In genomic region chr1:136568738-136569194, GRCm38 (mm10) we compare ENCODE assay signal across 30 mouse cellular contexts. TPM values are rescaled to one million over a fixed set of nuclear protein-coding genes. Genes with fewer than 3 reads are reported as not detected.
DNase-seq lines count a peak whose midpoint lies in the region; ATAC-seq and TF ChIP-seq lines count a peak whose summit lies in the region.
"Had no signal": no experiment of that assay in that cellular context is flagged by ENCODE, and none has a peak within 500 bp of the region (broad histone marks: within the 10 kb centered on the region; RNA-seq: fewer than 3 reads in every experiment).

No protein-coding gene starts in this region.

- no peak overlapping the region for H3K4me2 ChIP-seq in lung, postnatal 0 days (replicated peaks; ENCODE audit: low read depth, low read length)
- H3K4me2 ChIP-seq in CH12.LX (ENCODE audit: insufficient read depth, low read depth, poor library complexity, severe bottlenecking), result peak overlapping the region; percentile 17; the same call in 1 of the 2 replicates
- H3K4me2 ChIP-seq: forebrain, embryonic 12.5 days; hindbrain, embryonic 15.5 days; intestine, embryonic 15.5 days; lung, embryonic 14.5 days had no signal

- no peak for DNase-seq in lung, postnatal 0 days (ENCODE audit: low spot score)
- no peak for DNase-seq in lung, adult 18-20 months
- DNase-seq in CH12.LX (ENCODE audit: extremely low read depth), result peak; percentile 83
- DNase-seq in T-cell, adult 2 months (ENCODE audit: low spot score), result peak; percentile 22
- no peak for DNase-seq in urinary bladder, postnatal 25 days (ENCODE audit: low spot score)
- no peak for DNase-seq in ovary, postnatal 14 days (ENCODE audit: low spot score)
- DNase-seq: adrenal gland, postnatal 10 days; cerebellum, adult 11-12 months; cerebellum, postnatal 10 days; forebrain, postnatal 0 days; gastrocnemius, postnatal 14 days; heart, postnatal 14 days; liver; lung, embryonic 14.5 days; retina, postnatal 1 day; right cerebral cortex, postnatal 14 days had no signal

- no peaks in the 10 kb centered on the region for H3K4me1 ChIP-seq in lung, postnatal 0 days (ENCODE audit: insufficient read depth, low read depth, low read length)
- peaks cover 4 to 51% of the 10 kb centered on the region in 2 experiments; a peak in 3 of 4 replicates for H3K4me1 ChIP-seq in CH12.LX (ENCODE audit: control insufficient read depth in 1 of 2, insufficient read depth in 2 of 2)
- H3K4me1 ChIP-seq: intestine, embryonic 15.5 days had no signal

- H3K9ac ChIP-seq in lung, postnatal 0 days (replicated peaks; ENCODE audit: low read depth), result no peak overlapping the region
- H3K9ac ChIP-seq in CH12.LX (ENCODE audit: insufficient read depth, low read depth), result peak overlapping the region; percentile 59
- H3K9ac ChIP-seq: embryonic facial prominence, embryonic 13.5 days; forebrain, embryonic 12.5 days; forebrain, postnatal 0 days; hindbrain, embryonic 15.5 days; intestine, embryonic 15.5 days; liver, embryonic 14.5 days; lung, embryonic 14.5 days; neural tube, embryonic 13.5 days had no signal

- H3K9me3 ChIP-seq in lung, postnatal 0 days (ENCODE audit: low read length), result no peaks in the 10 kb centered on the region
- H3K9me3 ChIP-seq in CH12.LX (replicated peaks; ENCODE audit: low read length), result no peaks in the 10 kb centered on the region
- H3K9me3 ChIP-seq: embryonic facial prominence, embryonic 13.5 days; forebrain, embryonic 12.5 days; hindbrain, embryonic 10.5 days; hindbrain, embryonic 15.5 days; intestine, embryonic 15.5 days; midbrain, embryonic 10.5 days; neural tube, embryonic 13.5 days had no signal

- TF ChIP-seq CTCF in lung, postnatal 0 days (IDR thresholded peaks at IDR 0.05), result no peak
- no peak for TF ChIP-seq CTCF in CH12.LX (conservative IDR thresholded peaks at IDR 0.05 in 1 of 2, IDR thresholded peaks at IDR 0.05 in 1 of 2; ENCODE audit: low read depth in 2 of 2, low read length in 2 of 2)

- in situ Hi-C loops in CH12.LX (cut with MboI; ENCODE audit: low pct_ligation_motif_present, low pct_unique_long_range_greater_than_20kb, low sequenced_read_pairs), result no loop called here

- H3K79me2 ChIP-seq in CH12.LX (replicated peaks; ENCODE audit: control insufficient read depth, extremely low read depth, insufficient read depth, poor library complexity, severe bottlenecking), result no peaks in the 10 kb centered on the region

- H3K4me3 ChIP-seq in lung, postnatal 0 days (ENCODE audit: low read depth, low read length), result no peak overlapping the region
- H3K4me3 ChIP-seq in CH12.LX (replicated peaks in 1 of 3; ENCODE audit: low read depth in 2 of 3, low read length in 2 of 3, poor library complexity in 1 of 3), result peak overlapping the region in 2 of 3 experiments; percentile 12 to 42
- H3K4me3 ChIP-seq: embryonic facial prominence, embryonic 13.5 days; erythroblast, embryonic 14.5 days; forebrain, embryonic 12.5 days; hindbrain, embryonic 10.5 days; hindbrain, embryonic 15.5 days; intestine, embryonic 15.5 days; midbrain, embryonic 10.5 days; myocyte; neural tube, embryonic 13.5 days had no signal

- TF ChIP-seq POLR2A in CH12.LX (IDR thresholded peaks at IDR 0.05; ENCODE audit: low read depth, low read length), result peak; percentile 71

- peak; percentile 33; the same call in 1 of the 2 replicates for ATAC-seq in lung, postnatal 0 days
- peak; percentile 54 for ATAC-seq in inflammation-experienced regulatory T-cells, adult 6 months
- no peak for ATAC-seq in erythroblast, adult 5-6 weeks (replicated peaks; ENCODE audit: low FRiP score, poor library complexity, severe bottlenecking)
- ATAC-seq: forebrain, postnatal 0 days had no signal

- dilution Hi-C loops in CH12.LX (cut with MboI; ENCODE audit: extremely low pct_ligation_motif_present, extremely low pct_unique_long_range_greater_than_20kb, low sequenced_read_pairs), result loop anchor here (25.0 kb wide), 1 partner anchor 169 kb away; no protein-coding TSS in a partner anchor

- no peak for TF ChIP-seq EP300 in lung, postnatal 0 days (IDR thresholded peaks at IDR 0.05)
- peak; percentile 87 for TF ChIP-seq EP300 in CH12.LX (IDR thresholded peaks at IDR 0.05; ENCODE audit: low read length)

- H3K36me3 ChIP-seq in lung, postnatal 0 days (ENCODE audit: insufficient read depth, low read length), result no peaks in the 10 kb centered on the region
- no peaks in the 10 kb centered on the region for H3K36me3 ChIP-seq in CH12.LX (replicated peaks in 1 of 2; ENCODE audit: control insufficient read depth in 1 of 2, insufficient read depth in 1 of 2, low read length in 1 of 2)
- H3K36me3 ChIP-seq: embryonic facial prominence, embryonic 13.5 days; forebrain, embryonic 12.5 days; hindbrain, embryonic 10.5 days; hindbrain, embryonic 15.5 days; intestine, embryonic 15.5 days; midbrain, embryonic 10.5 days; neural tube, embryonic 13.5 days had no signal

- no peak overlapping the region for H3K27ac ChIP-seq in lung, postnatal 0 days (ENCODE audit: low read length)
- H3K27ac ChIP-seq in CH12.LX (ENCODE audit: insufficient read depth, low read depth), result peak overlapping the region; percentile 93
- H3K27ac ChIP-seq: embryonic facial prominence, embryonic 13.5 days; forebrain, embryonic 12.5 days; hindbrain, embryonic 10.5 days; hindbrain, embryonic 15.5 days; intestine, embryonic 15.5 days; kidney, postnatal 0 days; liver, embryonic 14.5 days; midbrain, embryonic 10.5 days; neural tube, embryonic 13.5 days; stomach, postnatal 0 days had no signal

- WGBS in lung, postnatal 0 days, result 76% methylated on average over 11 of the region's 11 CpGs

- TF ChIP-seq RAD21 in CH12.LX (IDR thresholded peaks at IDR 0.05; ENCODE audit: low read depth, low read length), result no peak; the same call in 1 of the 2 replicates

- no peaks in the 10 kb centered on the region for H3K27me3 ChIP-seq in lung, postnatal 0 days (replicated peaks; ENCODE audit: insufficient read depth, low read length)
- no peaks in the 10 kb centered on the region for H3K27me3 ChIP-seq in CH12.LX (replicated peaks)
- H3K27me3 ChIP-seq: intestine, embryonic 15.5 days; neural tube, embryonic 13.5 days had no signal

TF ChIP-seq in CH12.LX, 34 proteins besides CTCF, POLR2A, EP300 and RAD21 (continues in another document):
- TF ChIP-seq E2F4 (IDR thresholded peaks at IDR 0.05; ENCODE audit: insufficient replicate concordance, low read depth, low read length) (no peak), MYC (IDR thresholded peaks at IDR 0.05; ENCODE audit: low read depth, low read length) (peak; percentile 79), UBTF (IDR thresholded peaks at IDR 0.05; ENCODE audit: low read depth, low read length) (no peak), PAX5 (IDR thresholded peaks at IDR 0.05; ENCODE audit: low read length) (no peak), RCOR1 (conservative IDR thresholded peaks at IDR 0.05; ENCODE audit: low read depth, low read length) (0 out of 2 replicates have a peak, but pooled peaks have one; percentile 20), IRF4 (IDR thresholded peaks at IDR 0.05; ENCODE audit: low read depth, low read length) (peak; percentile 75), GABPA (IDR thresholded peaks at IDR 0.05; ENCODE audit: insufficient replicate concordance, low read depth, low read length) (no peak), ZKSCAN1 (IDR thresholded peaks at IDR 0.05; ENCODE audit: borderline replicate concordance, low read depth, low read length) (no peak), SMC3 (IDR thresholded peaks at IDR 0.05; ENCODE audit: low read depth, low read length) (peak; percentile 16), BHLHE40 (IDR thresholded peaks at IDR 0.05; ENCODE audit: low read depth, low read length) (peak; percentile 96), CHD1 (IDR thresholded peaks at IDR 0.05; ENCODE audit: low read depth, low read length) (no peak), TBP (conservative IDR thresholded peaks at IDR 0.05; ENCODE audit: low read depth, low read length) (peak; percentile 62), USF2 (conservative IDR thresholded peaks at IDR 0.05; ENCODE audit: low read depth, low read length) (no peak), MEF2A (IDR thresholded peaks at IDR 0.05; ENCODE audit: borderline replicate concordance, low read depth, low read length) (peak; percentile 87), MXI1 (IDR thresholded peaks at IDR 0.05; ENCODE audit: low read depth, low read length) (peak; percentile 82), NELFE (IDR thresholded peaks at IDR 0.05; ENCODE audit: low read depth, low read length) (peak; percentile 52), ETS1 (conservative IDR thresholded peaks at IDR 0.05; ENCODE audit: low read depth, low read length) (peak; percentile 99), ZMIZ1 (IDR thresholded peaks at IDR 0.05; ENCODE audit: low read depth, low read length) (peak; percentile 58; the same call in 1 of the 2 replicates), MAX (IDR thresholded peaks at IDR 0.05; ENCODE audit: low read length) (peak; percentile 68), SIN3A (IDR thresholded peaks at IDR 0.05; ENCODE audit: low read length) (peak; percentile 71), TCF12 (IDR thresholded peaks at IDR 0.05; ENCODE audit: low read depth, low read length) (peak; percentile 89), USF1 (IDR thresholded peaks at IDR 0.05; ENCODE audit: low read depth, low read length) (no peak), JUND (conservative IDR thresholded peaks at IDR 0.05; ENCODE audit: low read depth, low read length) (peak; percentile 65), CHD2 (IDR thresholded peaks at IDR 0.05; ENCODE audit: low read length) (peak; percentile 71), ELF1 (IDR thresholded peaks at IDR 0.05; ENCODE audit: low read depth, low read length) (no peak), HCFC1 (IDR thresholded peaks at IDR 0.05; ENCODE audit: low read depth, low read length) (peak; percentile 31; the same call in 1 of the 2 replicates), ZC3H11A (IDR thresholded peaks at IDR 0.05; ENCODE audit: low read depth, low read length) (no peak), NRF1 (IDR thresholded peaks at IDR 0.05; ENCODE audit: low read depth, low read length) (peak; percentile 99), MAZ (IDR thresholded peaks at IDR 0.05; ENCODE audit: low read depth, low read length) (peak; percentile 76), JUN (IDR thresholded peaks at IDR 0.05; ENCODE audit: insufficient read depth, low read depth, low read length) (peak; percentile 58; the same call in 1 of the 2 replicates), POLR2AphosphoS2 (IDR thresholded peaks at IDR 0.05; ENCODE audit: low read depth, low read length) (no peak)

RNA-seq across cellular contexts. Expression of gene Zfp281, which starts 55.9 kb away (rescaled TPM):
- polyA plus RNA-seq in lung, postnatal 0 days (2015; fragmentation: Nextera tagmentation; extraction: Ambion mirVana), result 15.3 and 16.4 TPM in 2 replicates
- 20.7 and 23.0 TPM in 2 replicates for total RNA-seq in CH12.LX (2012; rRNA removed)
- total RNA-seq in CH12.LX (2014; rRNA removed), result 39.5 and 40.4 TPM in 2 replicates
- polyA plus RNA-seq in CH12.LX (2012; ENCODE audit: insufficient read length, low read depth), result 15.4 and 17.2 TPM in 2 replicates
- polyA plus RNA-seq in inflammation-experienced regulatory T-cells, adult 6 months (2017; shearing (Covaris generic)), result 10 to 100 TPM; 12.1 to 24.1 (median 23.5) TPM
- total RNA-seq in erythroblast, adult 5-6 weeks (2015; ENCODE audit: low replicate concordance), result 1.2 and 5.4 TPM in 2 replicates
- total RNA-seq in erythroblast, adult 5-6 weeks (2017; ENCODE audit: low replicate concordance), result 4.5 and 5.8 TPM in 2 replicates

Comparison
In these comparisons a context has a peak if more than half of its experiments do, and no peak if none do; other contexts are left out.
1. DNase-seq: peak in CH12.LX (single experiment) and T-cell, adult 2 months (single experiment); none in lung, postnatal 0 days (single experiment), lung, adult 18-20 months (0 of 2), urinary bladder, postnatal 25 days (single experiment) and ovary, postnatal 14 days (single experiment).